Mouse (Mus musculus): ENCODE data around the gene Rph3a.
"Not testable (repeated sequence)": the region's sequence is repeated elsewhere in the genome, so short reads cannot be mapped to it uniquely, and the experiment has no call there.

The Rph3a gene

DNA sequence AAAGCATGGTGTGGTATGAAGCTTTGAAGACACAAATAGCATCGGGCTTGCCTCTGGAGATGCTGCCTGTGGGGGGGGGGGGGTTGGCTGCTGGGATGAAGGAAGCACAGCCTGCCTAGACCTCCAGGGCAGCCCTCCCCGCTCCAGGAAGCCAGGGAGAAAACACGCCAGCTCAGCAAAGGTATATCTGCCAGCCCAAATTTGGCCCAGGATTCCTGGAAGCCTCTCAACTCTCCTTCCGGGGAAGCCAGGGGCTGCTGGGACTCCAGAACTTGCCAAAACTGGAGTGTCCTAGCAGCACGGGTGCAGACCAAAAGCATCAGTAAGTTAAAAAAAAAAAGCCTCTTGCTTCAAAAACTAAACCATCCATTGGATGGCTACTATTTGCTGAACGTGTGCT lies 37.6 kb downstream of the Rph3a start:
- DNase-seq (ENCODE audit: low read depth), result no peak

DNA sequence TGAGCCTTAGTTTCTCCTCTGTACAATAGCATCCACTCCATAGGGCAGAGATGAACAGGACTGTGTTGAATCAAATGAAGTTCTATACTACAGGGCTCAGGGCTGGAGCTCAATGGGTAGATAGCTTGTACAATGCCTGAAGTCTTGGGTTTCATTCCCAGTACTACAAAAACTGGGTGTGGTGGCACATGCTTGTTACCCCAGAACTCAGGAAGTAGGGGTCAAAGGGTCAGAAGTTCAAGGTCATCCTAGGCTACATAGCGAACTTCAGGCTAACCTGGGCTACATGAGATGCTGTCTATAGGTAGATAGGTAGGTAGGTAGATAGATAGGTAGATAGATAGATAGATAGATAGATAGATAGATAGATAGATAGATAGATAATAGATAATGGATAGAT lies 38.6 kb downstream of the Rph3a start:
- no peak for DNase-seq (ENCODE audit: low read depth)

- DNase-seq (ENCODE audit: low read depth), result no peak
Observed at GRCm38 (mm10) chr5:120969703-120970102, 40.2 kb downstream of the Rph3a start.

DNA sequence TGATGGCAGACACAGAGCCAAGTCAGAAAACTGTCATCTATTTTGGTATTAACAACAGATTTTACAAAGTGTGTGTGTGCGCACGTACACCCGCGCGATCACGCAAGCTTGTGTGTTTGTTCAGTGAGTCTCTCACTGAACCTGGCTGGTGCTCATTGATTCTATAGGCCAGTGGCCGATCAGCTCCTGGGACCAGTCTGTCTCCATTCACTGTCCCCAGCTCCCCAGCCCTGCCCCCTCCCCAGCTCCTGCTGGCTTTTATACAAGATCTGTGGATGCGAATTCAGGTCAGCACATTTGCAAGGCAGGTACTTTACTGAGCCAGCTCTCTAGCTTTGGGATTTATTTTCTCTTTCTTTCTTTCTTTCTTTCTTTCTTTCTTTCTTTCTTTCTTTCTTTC lies 41.1 kb downstream of the Rph3a start:
- DNase-seq (ENCODE audit: low read depth), result no peak

- no peak for DNase-seq (ENCODE audit: low read depth)
Observed at GRCm38 (mm10) chr5:120968134-120968532, 41.8 kb downstream of the Rph3a start.

GRCm38 (mm10) chr5:120967355-120968133 lies 42.3 kb downstream of the Rph3a start:
- no peak for DNase-seq (ENCODE audit: low read depth)

GRCm38 (mm10) chr5:120966894-120967293 lies 43.0 kb downstream of the Rph3a start:
- no peak for DNase-seq (ENCODE audit: low read depth)

- no peak for DNase-seq (ENCODE audit: low read depth)
Observed at GRCm38 (mm10) chr5:120966156-120966555, 43.7 kb downstream of the Rph3a start.

DNA sequence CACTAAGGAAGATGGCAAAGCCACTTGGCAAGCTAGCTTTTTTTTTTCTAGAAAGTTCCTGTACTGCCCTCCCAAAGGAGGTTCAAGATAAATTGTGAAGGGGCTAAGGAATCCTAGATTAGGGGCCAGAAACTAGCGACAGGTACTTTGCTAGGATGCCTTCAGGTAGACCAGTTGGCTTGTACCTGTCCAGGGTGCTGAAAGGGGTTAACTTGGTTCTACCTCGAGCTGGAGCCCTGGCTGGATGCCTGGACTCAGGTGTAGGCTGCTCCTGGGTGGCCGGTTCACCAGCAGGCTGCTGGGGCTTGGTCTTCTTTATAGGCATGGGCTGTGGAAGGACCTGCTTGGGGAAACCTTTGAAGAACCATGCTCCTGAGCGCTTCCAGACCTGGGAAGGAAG lies 48.9 kb downstream of the Rph3a start:
- DNase-seq (ENCODE audit: low read depth), result no peak

DNA sequence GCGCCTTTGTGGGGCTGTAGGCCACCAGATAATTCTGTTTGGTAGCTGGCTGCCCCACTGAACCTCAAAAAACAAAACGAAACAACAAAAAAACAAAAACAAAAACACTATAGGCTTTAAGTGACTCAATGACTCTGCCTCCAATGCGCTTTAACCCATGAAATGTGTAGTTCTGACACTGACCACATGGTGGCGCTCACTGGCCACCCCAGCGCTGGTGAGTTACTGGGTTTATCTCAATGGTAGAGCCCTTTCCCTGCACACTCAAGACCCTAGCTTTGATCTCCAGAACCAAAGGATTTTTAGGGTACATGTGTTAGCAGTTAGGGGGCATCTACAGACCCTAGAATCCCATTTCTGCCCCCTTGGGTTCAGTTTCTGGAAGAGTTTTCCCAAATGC lies 55.9 kb downstream of the Rph3a start:
- peak; percentile 69 for DNase-seq (ENCODE audit: low read depth)

GRCm38 (mm10) chr5:120952242-120952770 lies 57.6 kb downstream of the Rph3a start:
- DNase-seq (ENCODE audit: low read depth), result no peak

- no peak for DNase-seq (ENCODE audit: low read depth)
Observed at GRCm38 (mm10) chr5:120942076-120942475, 67.8 kb downstream of the Rph3a start.

- no peak for DNase-seq (ENCODE audit: low read depth)
Observed at GRCm38 (mm10) chr5:120938586-120938985, 71.3 kb downstream of the Rph3a start.

- no peak for DNase-seq (ENCODE audit: low read depth)
Observed at GRCm38 (mm10) chr5:120937841-120938240, 72.1 kb downstream of the Rph3a start.

GRCm38 (mm10) chr5:120933966-120934365 lies 75.9 kb downstream of the Rph3a start:
- no peak for DNase-seq (ENCODE audit: low read depth)

DNA sequence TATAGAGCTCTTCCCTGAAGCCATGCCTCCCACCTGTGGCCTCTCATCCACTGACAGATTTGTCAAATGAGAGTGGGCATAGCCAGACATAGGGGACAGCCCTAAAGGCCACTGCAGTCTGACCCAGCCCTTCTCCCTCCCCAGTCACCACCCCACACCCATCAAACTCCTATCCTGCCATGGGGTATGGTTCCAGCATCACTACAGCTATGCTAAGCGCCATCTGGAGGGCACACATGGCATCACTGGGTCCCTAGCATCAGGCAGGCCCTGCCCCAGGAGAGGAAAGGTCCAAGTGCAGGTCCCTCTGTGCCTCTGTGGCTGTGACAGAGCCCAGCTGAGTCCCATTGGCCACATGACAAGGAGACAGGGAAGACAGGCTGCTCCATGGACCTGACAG lies 82.9 kb downstream of the Rph3a start:
- peak; percentile 5 for DNase-seq (ENCODE audit: low read depth)

DNA sequence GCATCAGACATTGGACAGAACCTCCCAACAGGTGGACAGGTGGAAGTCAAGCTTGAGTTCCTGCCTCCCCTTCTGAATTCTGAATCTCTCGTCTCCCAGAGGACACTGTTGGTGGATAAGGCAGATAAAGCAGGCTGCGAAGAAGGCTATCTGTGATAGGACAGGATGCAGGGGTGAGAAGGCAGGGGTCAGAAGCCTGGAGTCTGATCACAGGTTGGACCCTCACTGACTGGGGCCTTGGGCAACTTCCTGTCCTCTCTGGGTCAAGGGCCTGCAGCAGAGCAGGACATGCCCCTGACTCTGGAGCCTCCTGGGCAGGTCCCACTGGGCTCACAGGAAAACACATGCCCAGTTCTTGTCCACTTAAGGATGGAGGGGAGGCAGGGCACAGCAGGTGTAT lies 83.6 kb downstream of the Rph3a start:
- not testable (repeated sequence) for DNase-seq (ENCODE audit: low read depth)

DNA sequence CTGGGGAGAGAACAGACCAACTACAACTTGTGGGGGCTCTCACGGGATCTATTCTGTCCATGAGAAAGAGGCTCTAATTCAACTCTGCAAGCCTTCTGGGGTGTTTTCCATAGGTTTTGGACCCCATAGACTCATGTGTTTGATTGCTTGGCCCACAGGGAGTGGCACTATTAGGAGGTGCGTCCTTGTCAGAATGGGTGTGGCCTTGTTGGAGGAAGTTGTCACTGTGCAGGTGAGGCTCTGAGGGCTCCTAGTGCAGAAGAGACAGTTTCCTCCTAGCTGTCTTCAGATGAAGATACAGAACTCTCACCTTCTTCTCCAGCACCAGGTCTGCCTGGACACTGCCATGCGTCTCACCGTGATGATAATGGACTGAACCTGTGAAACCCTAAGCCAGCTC lies 85.4 kb downstream of the Rph3a start:
- DNase-seq (ENCODE audit: low read depth), result not testable (repeated sequence)

DNA sequence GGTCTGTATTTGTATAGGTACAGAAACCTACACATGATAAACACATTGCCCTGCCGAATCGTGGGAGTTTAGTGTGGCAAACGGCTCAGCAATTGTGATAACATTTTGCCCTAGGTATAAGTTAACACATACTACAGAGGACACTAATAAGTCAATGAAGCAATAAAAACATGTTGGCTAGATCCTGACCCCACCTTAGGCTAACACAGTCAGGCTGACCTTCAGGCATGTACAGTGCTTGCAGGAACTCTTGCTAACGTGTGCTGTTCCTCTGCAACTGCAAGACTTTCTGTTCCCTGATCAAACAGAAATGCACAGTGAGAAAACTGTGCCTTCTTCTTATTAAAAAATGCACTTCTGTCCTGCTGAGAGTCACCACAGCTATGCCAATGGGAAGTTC lies 85.9 kb downstream of the Rph3a start:
- no peak for DNase-seq (ENCODE audit: low read depth)

- DNase-seq (ENCODE audit: low read depth), result no peak
Observed at GRCm38 (mm10) chr5:120920296-120920695, 89.6 kb downstream of the Rph3a start.

DNA sequence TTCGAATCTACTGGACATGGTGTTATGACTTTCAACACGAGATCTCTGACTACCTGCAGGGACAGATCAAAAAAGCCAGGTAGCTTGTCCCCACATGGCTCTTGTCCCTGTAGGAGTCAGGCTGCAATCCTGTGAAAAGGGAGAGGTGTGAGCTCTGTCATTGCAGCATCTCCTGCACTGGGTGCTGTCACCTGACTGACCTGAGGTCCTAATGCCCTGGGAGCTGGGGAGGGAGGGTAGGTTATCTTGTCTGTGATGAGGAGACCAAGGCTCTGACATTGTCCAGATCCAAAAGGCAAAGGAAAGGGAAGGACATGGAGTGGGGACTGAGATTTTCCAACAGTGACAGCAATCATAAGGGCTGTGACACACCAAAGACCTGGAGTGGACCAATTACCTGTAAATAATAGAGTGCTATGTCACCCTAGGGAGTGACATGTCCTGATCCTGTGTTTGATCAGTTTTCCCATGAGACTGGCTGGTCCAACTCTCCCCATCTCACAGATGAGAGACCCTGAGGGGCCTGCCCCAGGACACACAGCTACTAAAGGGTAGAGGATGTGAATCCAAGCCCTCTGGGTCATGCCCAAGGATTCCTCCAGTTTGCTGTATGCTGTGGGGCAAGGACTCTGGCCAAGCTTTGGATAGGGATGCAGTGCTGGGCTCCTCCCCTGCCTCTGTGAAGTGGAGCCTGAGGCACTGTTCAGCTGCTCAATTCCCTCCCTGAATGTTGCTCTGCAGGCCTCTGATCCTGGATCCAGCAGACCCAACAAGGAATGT lies 90.5 kb downstream of the Rph3a start:
- DNase-seq (ENCODE audit: low read depth), result not testable (repeated sequence)

GRCm38 (mm10) chr5:120914204-120914603 lies 95.7 kb downstream of the Rph3a start, which contains the start of gene Oas1d:
TSS of gene Oas1d (plus strand) at chr5:120914536.
- DNase-seq (ENCODE audit: low read depth), result not testable (repeated sequence)
